Mouse (Mus musculus): ENCODE measurements at regions not wholly inside any gene's neighbourhood (a gene's known extent, or its start where the extent isn't known, plus 50 kb on each side); places are given as distances from the start of the nearest gene placed in this dataset.

DNA sequence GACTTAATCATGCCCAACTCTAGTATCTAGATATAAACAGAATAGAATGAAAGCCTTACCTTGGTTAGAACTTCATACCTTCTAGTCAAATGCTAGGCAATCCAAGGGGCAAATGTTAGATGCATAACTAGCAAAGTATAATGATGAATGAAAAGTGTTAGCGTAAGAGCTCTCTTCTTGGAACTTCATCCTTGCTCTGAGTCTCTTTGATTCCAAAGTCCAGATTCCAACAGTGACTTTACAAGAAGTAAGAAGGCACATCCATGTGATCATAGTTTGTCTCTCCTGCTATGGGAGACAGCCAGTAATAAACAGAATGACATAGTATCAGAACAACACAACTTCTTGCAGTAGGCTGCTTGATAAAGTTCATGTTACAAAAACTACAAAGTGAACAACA lies 54.6 kb upstream of the Ift57 start:
- no peak for TF ChIP-seq CTCF (IDR thresholded peaks at IDR 0.05; ENCODE audit: extremely low read depth, insufficient read depth, insufficient read length, insufficient replicate concordance)
- TF ChIP-seq POLR2A (IDR thresholded peaks at IDR 0.05; ENCODE audit: low read depth, low read length): no peak

Data from spleen, adult 2 months (tissue).